Mouse (Mus musculus): ENCODE measurements around the gene Tdrd6. TPM values are rescaled to one million over a fixed set of nuclear protein-coding genes. Genes with fewer than 3 reads are reported as not detected.

The Tdrd6 gene
- polyA plus RNA-seq, 1 experiment: 202 TPM

DNA sequence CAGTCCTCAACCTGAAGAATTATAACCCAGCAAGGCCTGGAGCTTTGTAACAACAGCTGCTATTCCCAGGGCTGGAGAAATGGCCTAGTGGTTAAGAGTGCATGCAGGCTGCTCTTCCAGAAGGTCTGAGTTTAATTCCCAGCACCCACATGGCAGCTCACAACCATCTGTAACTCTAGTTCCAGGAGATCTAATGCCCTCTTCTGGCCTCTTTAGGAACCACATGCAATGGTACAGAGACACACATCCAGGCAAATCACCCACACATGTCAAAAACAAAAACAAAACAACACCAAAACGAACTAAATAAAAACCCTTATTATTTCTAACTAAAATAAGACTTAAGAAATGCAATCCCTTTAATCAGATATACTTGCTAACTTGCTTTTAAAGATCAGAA lies 10.7 kb upstream of the Tdrd6 start:
- TF ChIP-seq CTCF (IDR thresholded peaks at IDR 0.05; ENCODE audit: control insufficient read depth, insufficient read depth, insufficient replicate concordance, low read depth, low read length): no peak
- no peak for TF ChIP-seq POLR2A (IDR thresholded peaks at IDR 0.05; ENCODE audit: control insufficient read depth, low read depth, low read length)

GRCm38 (mm10) chr17:43637146-43637545 lies 7.0 kb upstream of the Tdrd6 start:
- Histone ChIP-seq H3K27me3 (ENCODE audit: control insufficient read depth, insufficient read depth, low read length) (no peaks in the 10 kb centered on the region), H3K4me1 (ENCODE audit: control insufficient read depth, insufficient read depth, low read length) (no peaks in the 10 kb centered on the region), H3K27ac (ENCODE audit: control insufficient read depth, insufficient read depth, low read depth, low read length) (no peak overlapping the region), H3K4me3 (ENCODE audit: control insufficient read depth, low read depth, low read length) (no peak overlapping the region), H3K36me3 (ENCODE audit: control insufficient read depth, insufficient read depth, low read length) (no peaks in the 10 kb centered on the region)
- TF ChIP-seq POLR2A (IDR thresholded peaks at IDR 0.05; ENCODE audit: control insufficient read depth, low read depth, low read length): no peak
- TF ChIP-seq CTCF (IDR thresholded peaks at IDR 0.05; ENCODE audit: control insufficient read depth, insufficient read depth, insufficient replicate concordance, low read depth, low read length): no peak

More for the DNA sequence above, 10.7 kb upstream of the Tdrd6 start:
- no peaks in the 10 kb centered on the region for H3K36me3 ChIP-seq (ENCODE audit: control insufficient read depth, insufficient read depth, low read length)
- no peak overlapping the region for H3K27ac ChIP-seq (ENCODE audit: control insufficient read depth, insufficient read depth, low read depth, low read length)
- H3K4me1 ChIP-seq (ENCODE audit: control insufficient read depth, insufficient read depth, low read length): no peaks in the 10 kb centered on the region
- no peaks in the 10 kb centered on the region for H3K27me3 ChIP-seq (ENCODE audit: control insufficient read depth, insufficient read depth, low read length)
- H3K4me3 ChIP-seq (ENCODE audit: control insufficient read depth, low read depth, low read length): no peak overlapping the region

DNA sequence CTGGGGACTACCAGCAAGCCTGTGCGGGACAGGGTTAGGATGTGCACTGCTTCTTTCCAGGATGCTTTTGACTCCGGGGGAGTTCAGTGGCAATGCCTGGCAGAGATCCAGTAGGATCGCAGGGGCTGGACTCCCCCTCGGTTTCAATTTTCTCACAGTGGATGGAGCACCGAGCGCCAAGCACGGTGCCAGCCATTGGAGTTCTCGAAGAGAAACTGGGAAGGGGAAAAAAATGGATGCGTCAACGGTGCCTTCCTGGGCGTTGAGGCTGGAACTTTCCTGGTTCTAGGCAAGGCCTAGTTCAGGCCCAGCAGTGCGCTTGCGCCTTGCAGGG lies 295 bp upstream of the Tdrd6 start:
- Histone ChIP-seq H3K27ac (ENCODE audit: control insufficient read depth, insufficient read depth, low read depth, low read length) (peak overlapping the region; percentile 95), H3K36me3 (ENCODE audit: control insufficient read depth, insufficient read depth, low read length) (no peaks in the 10 kb centered on the region; the same call in 1 of the 2 replicates), H3K4me3 (ENCODE audit: control insufficient read depth, low read depth, low read length) (peak overlapping the region; percentile 91), H3K27me3 (ENCODE audit: control insufficient read depth, insufficient read depth, low read length) (no peaks in the 10 kb centered on the region), H3K4me1 (ENCODE audit: control insufficient read depth, insufficient read depth, low read length) (peaks cover 14% of the 10 kb centered on the region)
- no peak for TF ChIP-seq CTCF (IDR thresholded peaks at IDR 0.05; ENCODE audit: control insufficient read depth, insufficient read depth, insufficient replicate concordance, low read depth, low read length)
- TF ChIP-seq POLR2A (IDR thresholded peaks at IDR 0.05; ENCODE audit: control insufficient read depth, low read depth, low read length): peak; percentile 62

DNA sequence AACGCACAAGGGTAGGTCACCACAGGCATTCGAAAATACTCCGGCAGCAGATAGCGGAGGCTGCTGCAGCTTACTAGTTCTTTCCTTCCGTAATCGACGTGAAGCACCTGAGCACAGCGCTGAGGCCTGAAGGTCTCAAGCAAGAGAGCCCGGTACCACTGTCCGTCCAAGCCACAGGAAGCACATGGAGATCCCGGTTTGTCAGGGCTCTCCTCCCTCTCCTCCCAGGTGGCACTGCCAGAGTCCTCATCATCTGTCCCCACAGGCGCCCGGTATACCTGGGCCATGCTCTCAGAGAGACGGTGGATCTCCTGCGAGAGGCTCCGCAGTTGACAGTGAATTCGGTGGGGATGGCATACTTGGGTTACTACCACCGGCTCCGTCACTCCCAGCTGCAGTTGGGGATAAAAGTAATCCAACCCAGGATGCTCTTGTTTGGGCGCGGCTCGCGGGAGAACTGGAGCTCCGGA lies 1.0 kb downstream of the Tdrd6 start:
- Histone ChIP-seq H3K27me3 (ENCODE audit: control insufficient read depth, insufficient read depth, low read length) (no peaks in the 10 kb centered on the region), H3K4me1 (ENCODE audit: control insufficient read depth, insufficient read depth, low read length) (peaks cover 14% of the 10 kb centered on the region), H3K27ac (ENCODE audit: control insufficient read depth, insufficient read depth, low read depth, low read length) (peak overlapping the region; percentile 95; the same call in 1 of the 2 replicates), H3K36me3 (ENCODE audit: control insufficient read depth, insufficient read depth, low read length) (peaks cover 1% of the 10 kb centered on the region), H3K4me3 (ENCODE audit: control insufficient read depth, low read depth, low read length) (peak overlapping the region; percentile 91)
- TF ChIP-seq POLR2A (IDR thresholded peaks at IDR 0.05; ENCODE audit: control insufficient read depth, low read depth, low read length) (no peak), CTCF (IDR thresholded peaks at IDR 0.05; ENCODE audit: control insufficient read depth, insufficient read depth, insufficient replicate concordance, low read depth, low read length) (no peak)

DNA sequence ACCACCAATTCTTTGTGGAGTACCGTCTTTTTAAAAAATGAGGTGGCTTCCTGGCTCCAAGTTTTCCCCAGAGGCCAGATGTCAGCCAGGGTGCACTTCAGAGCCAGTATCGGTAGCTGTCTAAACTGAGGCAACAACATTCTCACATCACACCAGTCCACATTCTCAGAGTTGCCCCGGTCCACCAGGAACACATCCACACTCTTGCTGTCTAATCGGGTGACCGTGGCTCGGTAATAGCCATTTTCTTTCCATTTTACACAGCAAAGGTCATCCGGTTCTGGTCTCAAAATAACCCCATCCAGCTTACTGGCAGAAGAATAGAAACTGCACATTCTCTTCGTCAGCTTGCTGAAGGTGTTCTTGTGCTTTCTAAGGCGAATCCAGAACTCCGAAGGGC lies 1.9 kb downstream of the Tdrd6 start:
- TF ChIP-seq CTCF (IDR thresholded peaks at IDR 0.05; ENCODE audit: control insufficient read depth, insufficient read depth, insufficient replicate concordance, low read depth, low read length) (no peak), POLR2A (IDR thresholded peaks at IDR 0.05; ENCODE audit: control insufficient read depth, low read depth, low read length) (no peak)
- Histone ChIP-seq H3K27me3 (ENCODE audit: control insufficient read depth, insufficient read depth, low read length) (no peaks in the 10 kb centered on the region), H3K4me1 (ENCODE audit: control insufficient read depth, insufficient read depth, low read length) (peaks cover 14% of the 10 kb centered on the region), H3K4me3 (ENCODE audit: control insufficient read depth, low read depth, low read length) (peak overlapping the region; percentile 91), H3K27ac (ENCODE audit: control insufficient read depth, insufficient read depth, low read depth, low read length) (peak overlapping the region; percentile 48; the same call in 1 of the 2 replicates), H3K36me3 (ENCODE audit: control insufficient read depth, insufficient read depth, low read length) (peaks cover 3% of the 10 kb centered on the region)

DNA sequence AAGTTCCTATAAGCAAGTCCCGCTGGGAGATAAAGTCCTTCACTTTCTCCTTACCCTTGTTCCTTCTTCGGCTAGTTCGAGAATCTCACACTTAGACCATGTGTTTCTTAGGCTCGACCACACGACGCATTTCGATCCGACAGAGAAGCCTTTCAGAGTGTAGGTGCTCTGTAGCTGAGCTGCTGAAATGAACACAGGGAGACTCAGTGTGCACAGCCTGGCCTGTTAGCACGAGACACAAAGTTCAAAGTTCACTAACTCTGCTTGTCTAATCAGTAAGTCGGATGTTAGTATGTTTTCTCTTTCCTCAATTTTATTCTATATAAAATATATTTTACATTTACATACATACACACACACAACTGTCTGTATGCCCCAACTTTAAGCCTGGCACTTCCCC lies 8.0 kb downstream of the Tdrd6 start:
- Histone ChIP-seq H3K4me1 (ENCODE audit: control insufficient read depth, insufficient read depth, low read length) (no peaks in the 10 kb centered on the region), H3K36me3 (ENCODE audit: control insufficient read depth, insufficient read depth, low read length) (peaks cover 3% of the 10 kb centered on the region), H3K4me3 (ENCODE audit: control insufficient read depth, low read depth, low read length) (peak overlapping the region; percentile 74), H3K27ac (ENCODE audit: control insufficient read depth, insufficient read depth, low read depth, low read length) (no peak overlapping the region), H3K27me3 (ENCODE audit: control insufficient read depth, insufficient read depth, low read length) (no peaks in the 10 kb centered on the region)
- no peak for TF ChIP-seq POLR2A (IDR thresholded peaks at IDR 0.05; ENCODE audit: control insufficient read depth, low read depth, low read length)
- no peak for TF ChIP-seq CTCF (IDR thresholded peaks at IDR 0.05; ENCODE audit: control insufficient read depth, insufficient read depth, insufficient replicate concordance, low read depth, low read length)

- Histone ChIP-seq H3K4me3 (ENCODE audit: control insufficient read depth, low read depth, low read length) (no peak overlapping the region), H3K36me3 (ENCODE audit: control insufficient read depth, insufficient read depth, low read length) (peaks cover 1% of the 10 kb centered on the region; the same call in 1 of the 2 replicates), H3K4me1 (ENCODE audit: control insufficient read depth, insufficient read depth, low read length) (no peaks in the 10 kb centered on the region), H3K27me3 (ENCODE audit: control insufficient read depth, insufficient read depth, low read length) (no peaks in the 10 kb centered on the region), H3K27ac (ENCODE audit: control insufficient read depth, insufficient read depth, low read depth, low read length) (no peak overlapping the region)
- TF ChIP-seq CTCF (IDR thresholded peaks at IDR 0.05; ENCODE audit: control insufficient read depth, insufficient read depth, insufficient replicate concordance, low read depth, low read length) (no peak), POLR2A (IDR thresholded peaks at IDR 0.05; ENCODE audit: control insufficient read depth, low read depth, low read length) (no peak)
Measured at GRCm38 (mm10) chr17:43619156-43619555, 10.9 kb downstream of the Tdrd6 start.

- no peak overlapping the region for H3K4me3 ChIP-seq (ENCODE audit: control insufficient read depth, low read depth, low read length)
- no peaks in the 10 kb centered on the region for H3K4me1 ChIP-seq (ENCODE audit: control insufficient read depth, insufficient read depth, low read length)
- no peak overlapping the region for H3K27ac ChIP-seq (ENCODE audit: control insufficient read depth, insufficient read depth, low read depth, low read length)
- no peaks in the 10 kb centered on the region for H3K36me3 ChIP-seq (ENCODE audit: control insufficient read depth, insufficient read depth, low read length)
- TF ChIP-seq CTCF (IDR thresholded peaks at IDR 0.05; ENCODE audit: control insufficient read depth, insufficient read depth, insufficient replicate concordance, low read depth, low read length) (no peak), POLR2A (IDR thresholded peaks at IDR 0.05; ENCODE audit: control insufficient read depth, low read depth, low read length) (no peak)
- H3K27me3 ChIP-seq (ENCODE audit: control insufficient read depth, insufficient read depth, low read length): no peaks in the 10 kb centered on the region
Measured at GRCm38 (mm10) chr17:43612221-43612620, 17.9 kb downstream of the Tdrd6 start.

All from testis, adult 2 months (tissue).